ENCODE assay signal across 14 mouse cellular contexts in the genomic region with DNA sequence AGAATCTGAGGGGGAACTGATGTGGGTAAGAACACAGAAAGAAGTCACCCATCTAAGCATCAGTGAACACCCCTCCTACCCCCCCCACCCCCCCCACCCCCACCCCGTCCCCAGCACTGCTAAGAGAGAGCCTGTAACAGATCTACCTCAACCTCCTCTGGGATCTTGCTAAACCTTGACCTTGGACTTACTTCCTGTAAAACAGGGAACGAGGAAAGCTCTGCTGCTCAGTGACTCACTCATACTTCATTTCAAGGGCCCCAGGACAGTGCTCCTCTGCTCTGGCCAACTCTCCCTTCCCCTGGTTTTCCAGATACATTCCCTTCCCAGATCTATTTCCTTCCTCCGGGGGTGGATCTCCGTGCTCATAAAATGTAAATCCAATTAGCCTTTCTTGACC.
"Had no signal": no experiment of that assay in that cellular context is flagged by ENCODE, and none has a peak within 500 bp of the region (broad histone marks: within the 10 kb centered on the region; RNA-seq: fewer than 3 reads in every experiment).

No protein-coding gene starts in this region.

- H3K27me3 ChIP-seq: limb, embryonic 15.5 days; liver, embryonic 12.5 days; midbrain, embryonic 15.5 days; neural tube, embryonic 13.5 days had no signal

- ATAC-seq: liver, embryonic 12.5 days; midbrain, embryonic 15.5 days had no signal

- H3K27ac ChIP-seq: liver, embryonic 12.5 days; midbrain, embryonic 10.5 days; midbrain, embryonic 15.5 days; neural tube, embryonic 13.5 days had no signal

- H3K4me2 ChIP-seq: limb, embryonic 15.5 days; liver, embryonic 12.5 days; lung, embryonic 14.5 days; midbrain, embryonic 15.5 days; neural tube, embryonic 13.5 days had no signal

- H3K9me3 ChIP-seq: limb, embryonic 15.5 days; liver, embryonic 12.5 days; midbrain, embryonic 10.5 days; neural tube, embryonic 13.5 days had no signal

- H3K4me3 ChIP-seq: limb, embryonic 15.5 days; liver, embryonic 12.5 days; midbrain, embryonic 10.5 days; midbrain, embryonic 15.5 days; neural tube, embryonic 13.5 days had no signal

- H3K4me1 ChIP-seq: limb, embryonic 15.5 days; liver, embryonic 12.5 days; midbrain, embryonic 15.5 days; neural tube, embryonic 13.5 days had no signal

- H3K9ac ChIP-seq: limb, embryonic 15.5 days; liver, embryonic 12.5 days; lung, embryonic 14.5 days; midbrain, embryonic 15.5 days; neural tube, embryonic 13.5 days had no signal

- DNase-seq: kidney, adult 8-10 months; kidney, postnatal 25 days; layer of hippocampus, adult 9-11 months; lung, embryonic 14.5 days; lung, postnatal 10 days; lung, postnatal 4 days; right cerebral cortex, adult 18-20 months; right cerebral cortex, postnatal 25 days; thymus, postnatal 36 days had no signal

- H3K36me3 ChIP-seq: limb, embryonic 15.5 days; liver, embryonic 12.5 days; midbrain, embryonic 10.5 days; midbrain, embryonic 15.5 days; neural tube, embryonic 13.5 days had no signal
